Mouse (Mus musculus) lung, postnatal 0 days (tissue): ENCODE measurements at regions not wholly inside any gene's neighbourhood (a gene's known extent, or its start where the extent isn't known, plus 50 kb on each side); places are given as distances from the start of the nearest gene placed in this dataset.

ENCODE experiments used
- ATAC-seq: fragments of 200-750 bp; cut with Nextera tagmentation; 2 replicates; pipeline ENCODE4 v1.8.0; 2017; ENCODE audit warnings: moderate library complexity
- DNase-seq: peaks from one replicate; pipeline ENCODE4 v3.0.0-alpha.2; 2016; ENCODE audit warnings: low spot score
- H3K27ac ChIP-seq: fragments of 300-500 bp; sonication (generic); 2 replicates; pipeline ENCODE4 v1.5.1; 2014; ENCODE audit warnings: antibody characterized with exemption, mild to moderate bottlenecking, low read length, mixed read lengths
- H3K27me3 ChIP-seq: fragments of 300-500 bp; sonication (generic); replicated peaks from 2 replicates; pipeline ENCODE4 v1.6.1; 2014; ENCODE audit warnings: low read length, mixed read lengths; ENCODE audit not compliant: insufficient read depth
- H3K36me3 ChIP-seq: fragments of 300-500 bp; sonication (generic); 2 replicates; pipeline ENCODE4 v1.6.1; 2014; ENCODE audit warnings: low read length, mixed read lengths; ENCODE audit not compliant: insufficient read depth
- H3K4me1 ChIP-seq: fragments of 300-500 bp; sonication (generic); 2 replicates; pipeline ENCODE4 v1.6.1; 2014; ENCODE audit warnings: antibody characterized with exemption, low read depth, low read length, mixed read lengths; ENCODE audit not compliant: insufficient read depth
- H3K4me2 ChIP-seq: fragments of 300-500 bp; sonication (generic); replicated peaks from 2 replicates; pipeline ENCODE4 v1.6.1; 2014; ENCODE audit warnings: low read depth, mild to moderate bottlenecking, low read length, moderate library complexity, mixed read lengths
- H3K4me3 ChIP-seq: fragments of 300-500 bp; sonication (generic); 2 replicates; pipeline ENCODE4 v1.5.1; 2014; ENCODE audit warnings: low read depth, low read length
- H3K9ac ChIP-seq: fragments of 300-500 bp; sonication (generic); replicated peaks from 2 replicates; pipeline ENCODE4 v1.6.1; 2014; ENCODE audit warnings: low read depth, mild to moderate bottlenecking
- H3K9me3 ChIP-seq: fragments of 300-500 bp; sonication (generic); 2 replicates; pipeline ENCODE4 v1.6.1; 2016; ENCODE audit warnings: low read length, mixed read lengths
- CTCF ChIP-seq: IDR thresholded peaks from 2 replicates; pipeline ENCODE4 v1.5.1; 2016; ENCODE audit warnings: antibody characterized with exemption, mild to moderate bottlenecking
- EP300 ChIP-seq: IDR thresholded peaks from 2 replicates; pipeline ENCODE4 v1.6.1; 2016; ENCODE audit warnings: antibody characterized with exemption, mild to moderate bottlenecking, control low read depth
- WGBS: fragments of 180-500 bp; shearing (Covaris S2); extraction: QIAGEN DNeasy Blood & Tissue Kit; methylation state at CpG from one replicate; pipeline ENCODE4 v1.1.7; 2014; 5-methylcytosine and 5-hydroxymethylcytosine counted together

DNA sequence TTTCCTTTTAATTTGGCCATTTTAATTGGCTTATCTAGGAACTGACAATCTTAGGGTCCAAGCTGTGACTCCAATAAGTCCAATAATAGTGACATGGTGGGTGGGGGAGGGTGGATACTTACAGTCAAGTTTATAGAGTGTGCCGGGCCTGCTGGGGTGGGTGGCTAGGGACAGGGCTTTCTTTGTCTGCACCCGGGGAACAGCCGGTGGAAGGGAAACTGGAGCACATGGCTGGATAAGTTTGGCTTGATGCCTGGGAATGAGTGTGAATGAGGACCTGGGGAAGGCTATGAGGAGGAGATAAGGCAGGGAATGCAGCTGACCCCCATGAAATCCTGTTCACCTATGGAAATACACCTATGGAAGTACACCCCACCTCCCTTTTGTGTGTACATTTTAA, 81.7 kb upstream of the Cers4 start:
- H3K4me1 ChIP-seq, result no peaks in the 10 kb centered on the region
- H3K36me3 ChIP-seq, result no peaks in the 10 kb centered on the region
- 35% methylated on average over 3 of the region's 3 CpGs for WGBS
- no peak for DNase-seq
- no peak for TF ChIP-seq EP300
- TF ChIP-seq CTCF, result no peak
- no peak overlapping the region for H3K4me3 ChIP-seq
- H3K4me2 ChIP-seq, result no peak overlapping the region
- H3K9me3 ChIP-seq, result no peaks in the 10 kb centered on the region
- H3K27me3 ChIP-seq, result no peaks in the 10 kb centered on the region
- no peak overlapping the region for H3K9ac ChIP-seq
- H3K27ac ChIP-seq, result no peak overlapping the region
- ATAC-seq, result no peak

DNA sequence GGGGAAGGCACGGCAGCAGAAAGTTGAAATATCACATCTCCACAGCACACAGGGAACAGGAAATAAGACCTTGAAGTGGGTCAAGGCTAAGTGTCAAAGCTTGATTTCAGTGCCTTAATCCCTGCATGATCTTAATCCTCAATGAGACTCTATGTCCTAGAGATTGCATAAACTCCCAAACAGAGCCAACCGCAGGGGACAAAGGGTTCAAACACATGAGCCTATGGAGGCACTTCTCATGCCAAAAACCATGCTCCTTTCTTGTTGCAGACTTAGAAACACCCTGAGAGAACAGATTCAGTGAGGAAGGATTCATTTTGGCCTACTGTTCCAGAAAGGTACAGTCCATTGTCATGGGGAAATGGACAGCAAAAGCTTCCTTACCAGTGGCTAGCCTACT, 81.0 kb upstream of the Cers4 start:
- Histone ChIP-seq H3K27ac (no peak overlapping the region), H3K36me3 (no peaks in the 10 kb centered on the region), H3K4me1 (no peaks in the 10 kb centered on the region), H3K4me3 (no peak overlapping the region), H3K9ac (no peak overlapping the region), H3K4me2 (no peak overlapping the region), H3K27me3 (no peaks in the 10 kb centered on the region), H3K9me3 (no peaks in the 10 kb centered on the region)
- ATAC-seq (no peak), DNase-seq (no peak)
- TF ChIP-seq EP300 (no peak), CTCF (no peak)
- 48% methylated on average over 2 of the region's 2 CpGs for WGBS

GRCm38 (mm10) chr8:4413206-4413605, 79.6 kb upstream of the Cers4 start:
- no peak overlapping the region for H3K9ac ChIP-seq
- no peaks in the 10 kb centered on the region for H3K9me3 ChIP-seq
- H3K27me3 ChIP-seq, result no peaks in the 10 kb centered on the region
- no peaks in the 10 kb centered on the region for H3K4me1 ChIP-seq
- peak; percentile 69 for DNase-seq
- H3K36me3 ChIP-seq, result no peaks in the 10 kb centered on the region
- H3K4me3 ChIP-seq, result no peak overlapping the region
- TF ChIP-seq EP300 (no peak), CTCF (peak; percentile 79)
- H3K27ac ChIP-seq, result no peak overlapping the region
- WGBS, result 49% methylated on average over 6 of the region's 6 CpGs
- H3K4me2 ChIP-seq, result no peak overlapping the region
- ATAC-seq, result peak; percentile 28

DNA sequence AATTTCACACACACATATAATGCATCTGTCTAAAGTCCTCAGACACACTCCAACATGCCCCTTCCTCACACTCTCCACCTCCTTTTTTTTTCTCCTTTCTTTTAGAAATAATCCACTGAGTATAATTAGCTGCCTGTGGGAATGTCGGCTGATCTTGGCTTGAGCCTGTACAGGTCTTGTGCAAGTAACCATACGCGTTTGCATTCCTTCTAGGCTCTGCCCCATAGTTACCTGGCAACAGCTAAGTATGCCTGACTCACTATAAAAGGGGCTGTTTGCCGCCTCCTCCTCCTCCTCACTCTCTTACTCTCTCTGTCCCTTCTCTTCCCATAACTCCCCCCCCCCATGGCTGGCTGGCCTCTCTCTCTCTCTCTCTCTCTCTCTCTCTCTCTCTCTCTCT, 79.1 kb upstream of the Cers4 start:
- 25% methylated on average over 4 of the region's 4 CpGs for WGBS
- no peaks in the 10 kb centered on the region for H3K27me3 ChIP-seq
- ATAC-seq (peak; percentile 83), DNase-seq (peak; percentile 77)
- TF ChIP-seq CTCF (no peak), EP300 (no peak)
- H3K9ac ChIP-seq, result no peak overlapping the region
- no peaks in the 10 kb centered on the region for H3K4me1 ChIP-seq
- H3K9me3 ChIP-seq, result no peaks in the 10 kb centered on the region
- H3K36me3 ChIP-seq, result no peaks in the 10 kb centered on the region
- H3K27ac ChIP-seq, result no peak overlapping the region
- no peak overlapping the region for H3K4me2 ChIP-seq
- no peak overlapping the region for H3K4me3 ChIP-seq

GRCm38 (mm10) chr8:4417141-4417540, 75.7 kb upstream of the Cers4 start:
- no peaks in the 10 kb centered on the region for H3K36me3 ChIP-seq
- H3K4me3 ChIP-seq, result no peak overlapping the region
- TF ChIP-seq EP300 (no peak), CTCF (no peak)
- no peak for DNase-seq
- no peak for ATAC-seq
- no peaks in the 10 kb centered on the region for H3K27me3 ChIP-seq
- H3K9ac ChIP-seq, result no peak overlapping the region
- H3K4me2 ChIP-seq, result no peak overlapping the region
- no peaks in the 10 kb centered on the region for H3K4me1 ChIP-seq
- no peaks in the 10 kb centered on the region for H3K9me3 ChIP-seq
- 72% methylated on average over 3 of the region's 3 CpGs for WGBS
- no peak overlapping the region for H3K27ac ChIP-seq

- TF ChIP-seq EP300 (no peak), CTCF (no peak)
- no peak overlapping the region for H3K4me2 ChIP-seq
- DNase-seq (no peak), ATAC-seq (no peak)
- H3K27ac ChIP-seq, result no peak overlapping the region
- WGBS, result 84% methylated on average over 2 of the region's 2 CpGs
- H3K36me3 ChIP-seq, result no peaks in the 10 kb centered on the region
- H3K9me3 ChIP-seq, result no peaks in the 10 kb centered on the region
- no peaks in the 10 kb centered on the region for H3K27me3 ChIP-seq
- H3K4me3 ChIP-seq, result no peak overlapping the region
- no peaks in the 10 kb centered on the region for H3K4me1 ChIP-seq
- H3K9ac ChIP-seq, result no peak overlapping the region
Measured at GRCm38 (mm10) chr8:4433161-4433560, 59.7 kb upstream of the Cers4 start.

GRCm38 (mm10) chr8:4436546-4436945, 56.3 kb upstream of the Cers4 start:
- no peaks in the 10 kb centered on the region for H3K36me3 ChIP-seq
- no peak overlapping the region for H3K9ac ChIP-seq
- TF ChIP-seq CTCF (no peak), EP300 (no peak)
- H3K9me3 ChIP-seq, result no peaks in the 10 kb centered on the region
- H3K4me2 ChIP-seq, result no peak overlapping the region
- no peak for ATAC-seq
- no peak overlapping the region for H3K27ac ChIP-seq
- no peaks in the 10 kb centered on the region for H3K27me3 ChIP-seq
- no peak for DNase-seq
- WGBS, result 88% methylated on average over 3 of the region's 3 CpGs
- H3K4me3 ChIP-seq, result no peak overlapping the region
- no peaks in the 10 kb centered on the region for H3K4me1 ChIP-seq
